Mouse (Mus musculus) neutrophil, adult 5-6 weeks (primary cell): Measurements from ENCODE around the gene Krt32. TPM values are rescaled to one million over a fixed set of nuclear protein-coding genes. Genes with fewer than 3 reads are reported as not detected.

Source experiments
- ATAC-seq: fragments of 151-379, 151-347 bp; 2 replicates; pipeline ENCODE4 v1.8.0; 2017; ENCODE audit warnings: mild to moderate bottlenecking, moderate TSS enrichment; ENCODE audit not compliant: insufficient number of reproducible peaks, poor library complexity, low FRiP score, severe bottlenecking; ENCODE audit errors: extremely low read depth
- total RNA-seq: library from RNA; stranded (forward); fragments of 200-1000 nt; gene quantifications from 2 replicates; pipeline ENCODE4 v1.2.3, GENCODE M21; 2017

Gene Krt32
- not detected in 2 replicates for total RNA-seq

DNA sequence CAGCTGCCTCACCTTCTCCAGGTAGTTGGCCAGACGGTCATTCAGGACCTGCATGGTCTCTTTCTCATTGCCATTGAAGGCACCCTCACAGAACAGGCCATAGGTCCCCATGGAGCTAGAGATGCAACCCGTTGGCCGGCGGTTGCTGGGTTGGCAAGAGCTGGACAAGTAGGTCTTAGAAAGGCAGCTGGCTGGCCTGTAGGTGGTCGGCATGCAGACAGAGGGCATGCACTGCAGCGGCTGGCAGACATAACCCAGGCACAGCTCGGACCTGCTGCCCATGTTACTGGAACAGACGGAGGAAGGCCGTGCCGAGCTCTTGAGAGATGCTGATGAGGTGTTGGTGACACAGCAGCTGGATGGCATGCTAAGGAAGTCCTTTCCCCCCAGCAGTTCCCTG is at the start of gene Krt32:
Gene Krt32, minus strand, starts transcription at position 366 of the 400 bp plus-strand sequence.
- no peak for ATAC-seq

DNA sequence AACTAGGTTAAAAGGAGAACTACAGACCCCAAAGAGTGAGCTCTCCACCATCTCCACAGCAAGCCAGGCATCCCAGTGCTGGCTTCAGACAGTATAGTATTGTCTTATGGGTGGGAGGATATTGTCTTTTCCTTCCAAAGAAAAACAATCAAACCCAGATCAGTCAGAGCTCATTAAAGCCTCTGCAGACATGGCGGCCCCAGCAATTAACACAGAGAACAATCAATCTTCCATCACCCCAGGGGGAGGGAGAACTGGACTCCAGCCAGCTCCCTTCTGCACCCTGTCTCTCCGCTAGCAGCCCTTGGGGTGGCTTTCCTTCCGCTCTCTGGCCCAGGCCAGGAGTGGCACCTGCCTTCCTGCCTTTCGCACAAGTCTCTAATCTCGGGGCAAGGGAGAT is 49.7 kb upstream of the Krt32 start:
- ATAC-seq, result no peak

DNA sequence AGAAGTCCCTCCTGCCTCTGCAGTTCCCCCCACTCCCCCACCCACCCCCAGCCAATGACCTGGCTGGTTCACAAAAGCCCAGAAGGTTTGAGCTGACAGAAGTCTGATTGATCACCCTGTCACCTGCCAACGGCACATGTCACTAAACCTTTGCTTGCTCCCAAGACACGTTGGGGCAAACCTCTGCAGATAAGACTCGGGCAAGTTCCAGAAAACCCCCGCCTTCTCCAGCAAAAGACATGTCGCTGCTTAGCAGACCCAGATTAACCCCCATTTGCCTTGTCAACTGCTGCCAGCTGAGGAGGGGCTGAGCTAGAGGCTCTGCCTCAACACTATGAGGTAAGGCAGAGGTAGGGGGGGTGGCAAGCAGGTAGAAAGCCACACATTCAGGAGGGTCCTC is 48.5 kb upstream of the Krt32 start:
- ATAC-seq, result no peak

DNA sequence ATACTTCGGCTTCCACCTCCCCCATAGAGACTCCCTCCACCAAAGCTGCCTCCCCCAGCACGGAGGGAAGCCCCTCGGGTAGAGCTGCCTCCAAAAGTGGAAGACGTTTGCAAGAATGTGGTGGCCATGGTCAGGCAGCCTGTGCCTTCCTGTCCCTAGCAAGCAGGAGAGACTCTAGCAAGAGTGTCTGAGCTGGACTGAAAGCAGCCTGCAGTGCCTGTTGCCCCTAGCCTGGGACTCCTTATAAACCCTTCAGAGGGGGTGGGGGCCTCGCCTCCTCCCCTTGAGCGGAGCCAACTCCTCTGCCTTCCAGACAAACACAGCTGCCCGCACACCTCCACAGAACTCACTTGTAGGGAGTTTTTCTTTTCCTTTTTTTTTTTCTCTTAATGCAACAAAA is 47.7 kb upstream of the Krt32 start, which contains the start of gene Krt15:
Gene Krt15, minus strand, starts transcription at position 198 of the 400 bp plus-strand sequence.
- ATAC-seq, result no peak

DNA sequence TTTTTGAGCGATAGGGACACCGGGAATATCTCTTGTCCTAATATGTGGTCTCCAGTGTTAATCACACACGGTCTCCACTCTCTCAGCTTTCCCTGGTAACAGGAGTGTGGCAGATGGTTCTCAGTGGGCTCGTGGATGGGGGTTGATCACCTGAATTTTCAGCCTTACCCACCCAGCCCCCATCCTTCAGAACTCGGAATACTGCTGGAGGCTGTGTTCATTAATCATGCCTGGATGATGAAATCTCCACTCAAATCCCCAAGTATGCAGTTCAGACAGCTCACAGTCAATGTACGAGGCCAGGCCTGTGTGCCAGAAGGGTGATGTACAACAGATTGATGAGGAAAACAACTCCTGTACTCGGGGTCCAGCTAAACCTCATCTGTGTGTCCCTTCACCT is 36.9 kb upstream of the Krt32 start:
- no peak for ATAC-seq

DNA sequence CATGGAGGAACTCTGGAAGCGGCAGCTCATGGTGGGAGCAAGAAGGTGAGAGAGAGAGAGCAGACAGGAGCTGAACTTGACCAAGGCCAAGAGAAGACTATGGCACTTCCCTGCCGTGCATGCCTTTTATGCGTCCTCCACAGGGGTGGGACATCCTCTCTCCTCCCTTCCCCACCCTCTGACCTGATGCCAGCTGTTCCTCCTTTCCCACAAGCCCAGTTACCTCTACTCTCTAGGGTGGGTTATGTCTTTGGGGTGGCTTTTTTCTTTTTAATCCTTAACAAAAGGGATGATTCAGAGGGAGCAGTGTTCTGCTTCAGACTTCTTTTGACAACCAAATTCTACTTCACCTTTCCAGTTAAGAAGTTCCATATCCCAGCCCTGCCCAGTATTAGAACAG is 33.4 kb upstream of the Krt32 start, which contains the start of gene Krt13:
Gene Krt13, minus strand, starts transcription at position 101 of the 400 bp plus-strand sequence.
- no peak for ATAC-seq

DNA sequence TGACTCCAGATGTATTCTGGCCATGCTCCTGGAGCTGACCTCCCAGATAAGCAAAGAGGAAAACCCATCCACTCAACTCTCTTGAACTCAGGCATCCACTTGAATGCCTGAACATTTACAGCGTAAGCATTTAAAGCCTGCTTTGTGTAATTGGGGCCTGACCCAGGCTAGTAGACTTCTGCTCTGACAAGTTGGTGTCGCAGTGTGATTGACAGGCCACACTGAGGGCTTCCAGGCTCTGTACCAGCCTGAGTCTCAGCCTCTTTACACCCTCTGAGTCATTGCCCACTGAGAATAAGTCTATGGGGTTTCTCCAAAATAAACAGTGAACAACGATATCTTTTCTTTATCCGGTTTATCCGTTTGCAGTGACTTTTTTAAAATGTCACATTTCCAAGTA is 32.3 kb upstream of the Krt32 start:
- no peak for ATAC-seq

DNA sequence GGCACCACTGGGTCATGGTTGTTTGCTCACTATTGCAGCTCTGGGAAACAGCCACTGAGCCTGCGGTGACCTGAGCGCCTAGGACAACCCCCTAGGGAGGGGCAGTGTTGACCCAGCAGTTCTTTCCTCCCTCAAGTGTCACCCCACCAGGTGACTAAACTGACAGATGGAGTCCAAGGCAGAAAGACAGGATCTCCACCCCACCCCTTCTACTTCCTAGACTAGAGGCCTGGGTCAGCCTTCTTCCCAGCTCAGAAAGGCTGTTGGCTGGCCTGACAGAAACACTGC is 25.7 kb upstream of the Krt32 start:
- no peak for ATAC-seq

DNA sequence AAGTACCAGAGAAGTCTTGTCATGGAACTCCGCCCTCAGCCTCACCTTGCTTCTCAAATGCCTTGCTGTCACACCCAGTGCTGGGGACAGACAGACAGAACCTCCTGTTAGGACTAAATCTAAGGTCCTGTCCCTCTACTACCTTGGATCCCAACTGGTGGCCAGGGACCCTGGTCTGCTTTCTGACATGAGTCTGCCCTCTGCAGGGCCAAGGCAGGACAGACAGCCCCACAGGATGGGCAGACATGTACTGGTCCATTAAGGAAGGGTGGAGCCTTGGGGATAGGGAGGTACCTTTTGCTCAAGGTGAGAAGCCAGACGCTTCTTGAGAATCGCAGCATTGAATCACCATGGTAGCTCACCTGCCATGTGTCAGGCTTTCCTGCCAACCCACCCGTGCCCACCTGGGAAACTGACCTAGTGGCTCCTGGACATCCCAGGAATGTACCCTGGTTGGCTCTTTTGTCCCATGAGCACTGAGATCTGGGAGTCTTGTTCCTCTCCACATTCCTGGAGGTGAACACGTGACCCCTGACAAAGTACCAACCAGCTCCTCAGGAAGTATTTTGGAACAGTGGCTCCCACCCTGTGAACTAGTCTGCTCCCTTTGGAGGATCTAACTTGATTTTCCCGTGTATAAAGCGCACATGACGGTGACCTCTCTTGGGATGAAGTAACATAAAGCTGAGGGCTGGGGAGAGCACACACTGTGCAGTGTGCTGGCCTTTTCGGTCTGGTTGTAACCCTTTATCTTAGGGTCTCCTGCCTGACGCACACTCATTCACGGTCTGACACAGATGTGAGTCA is 25.1 kb upstream of the Krt32 start:
- no peak for ATAC-seq

DNA sequence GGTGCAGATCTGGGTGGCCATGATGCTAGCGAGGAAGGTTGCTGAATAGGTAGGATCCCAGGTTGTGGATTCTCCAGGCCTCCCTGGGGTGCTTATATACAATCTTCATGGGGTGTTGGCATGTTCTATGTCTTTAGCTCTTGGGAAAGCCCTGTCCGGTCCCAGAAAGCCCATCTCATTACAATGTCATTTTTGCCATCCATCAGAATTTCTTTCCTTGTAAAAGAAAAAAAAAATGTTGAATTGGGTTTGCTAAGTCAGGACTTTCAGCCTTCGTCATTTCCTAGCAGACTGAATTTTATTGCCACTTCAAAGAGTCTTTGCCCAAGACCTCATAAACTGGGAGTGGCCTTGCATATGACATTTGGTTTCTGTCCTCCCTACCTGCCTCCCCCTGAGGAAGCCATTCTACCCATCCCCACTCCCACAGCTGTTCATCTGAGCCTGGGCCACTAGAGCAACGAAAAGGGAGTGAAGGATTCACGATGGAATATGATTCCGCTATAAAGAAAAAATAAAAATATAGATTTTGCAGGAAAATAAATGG is 17.6 kb upstream of the Krt32 start, which contains the start of gene Krt36:
Gene Krt36, minus strand, starts transcription at position 51 of the 547 bp plus-strand sequence.
- ATAC-seq, result no peak

DNA sequence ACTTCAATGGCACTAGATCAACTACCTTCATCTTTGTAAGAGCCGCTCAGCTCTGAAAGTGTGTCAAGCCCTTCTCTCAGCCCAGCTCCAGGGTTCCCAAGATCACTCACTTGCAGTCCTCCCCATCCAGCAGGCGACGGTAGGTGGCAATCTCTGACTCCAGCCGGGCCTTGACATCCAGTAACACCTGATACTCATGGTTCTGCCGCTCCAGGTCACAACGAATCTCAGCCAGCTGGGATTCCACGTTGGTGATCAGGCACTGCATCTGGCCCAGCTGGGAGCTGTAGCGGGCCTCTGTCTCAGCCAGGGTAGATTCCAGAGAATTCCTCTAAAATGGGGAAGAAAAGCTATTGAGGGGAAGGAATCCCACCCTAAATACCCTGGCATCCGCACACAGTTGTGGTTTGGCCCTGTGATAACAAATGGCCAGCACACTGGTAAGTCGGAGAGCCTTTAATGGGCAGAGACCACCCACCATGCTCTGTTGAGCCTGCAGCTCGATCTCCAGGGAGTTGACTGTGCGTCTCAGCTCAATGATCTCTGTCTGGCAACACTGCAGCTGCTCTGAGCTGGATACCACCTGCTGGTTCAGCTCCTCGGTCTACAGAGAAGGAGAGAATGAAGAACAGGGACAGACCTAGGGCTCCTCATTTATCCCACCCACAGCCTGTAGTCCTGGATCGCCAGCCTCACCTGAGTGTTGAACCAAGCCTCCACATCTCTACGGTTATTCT is 14.8 kb upstream of the Krt32 start:
- ATAC-seq, result no peak

DNA sequence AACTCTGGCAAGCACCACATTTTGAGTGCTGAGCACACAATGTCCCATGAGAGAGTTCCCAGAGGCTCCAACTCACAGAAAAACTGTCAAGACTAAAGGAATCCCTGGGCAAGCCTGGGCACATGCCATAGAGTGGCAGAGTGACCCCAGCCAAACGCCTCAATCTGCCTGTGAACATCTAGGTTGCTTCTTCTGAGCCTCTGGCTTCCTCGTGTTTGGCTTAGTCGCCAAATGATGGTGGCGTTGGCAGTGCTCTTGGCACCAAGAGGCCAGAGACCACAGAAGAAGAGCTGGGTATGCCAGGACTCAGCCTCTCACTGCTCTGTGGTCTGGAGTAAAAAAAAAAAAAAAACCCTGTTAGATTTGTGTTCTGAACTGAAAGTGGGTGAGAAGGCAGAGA is 12.4 kb upstream of the Krt32 start:
- no peak for ATAC-seq

DNA sequence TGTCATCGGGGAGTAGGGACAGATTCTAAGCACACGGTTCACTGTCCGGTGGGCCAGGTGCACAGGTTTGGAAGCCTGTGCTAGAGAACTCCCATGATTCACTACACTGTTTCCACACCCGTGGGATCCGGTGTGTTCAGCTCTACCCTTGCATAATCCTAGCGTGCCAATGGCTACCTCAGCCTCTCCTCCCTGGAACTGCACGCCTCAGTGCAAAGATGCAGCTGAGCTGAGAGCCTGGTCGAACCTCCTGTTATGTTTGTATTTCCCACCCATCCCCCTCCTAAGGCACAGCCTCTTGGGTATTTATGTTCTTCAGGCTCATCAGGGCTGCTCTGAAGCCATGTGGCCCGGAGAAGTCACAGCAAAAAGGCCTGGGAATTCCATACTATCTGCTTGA is 9.8 kb upstream of the Krt32 start:
- no peak for ATAC-seq

DNA sequence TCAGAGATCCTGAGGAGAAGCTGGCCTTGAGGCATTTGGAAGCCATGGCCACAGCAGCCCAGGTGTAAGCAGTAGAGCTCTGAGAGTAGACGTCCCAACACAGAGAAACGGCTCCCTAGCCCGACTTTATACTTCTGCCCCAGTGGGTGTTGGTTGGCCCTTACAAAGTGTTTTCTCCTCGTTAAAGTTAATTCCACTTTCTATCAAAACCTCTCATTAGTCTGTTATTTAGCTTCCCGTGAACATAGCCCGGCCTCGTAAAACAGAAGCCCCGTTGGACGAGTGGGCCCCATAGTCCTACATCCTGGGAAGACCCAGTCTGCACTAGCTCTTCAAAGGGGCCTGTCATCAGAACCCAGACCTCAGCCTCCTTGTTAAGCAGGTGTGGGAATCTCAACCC is 8.1 kb upstream of the Krt32 start, which contains the start of gene Krt35:
Gene Krt35, minus strand, starts transcription at position 101 of the 400 bp plus-strand sequence.
- ATAC-seq, result no peak

DNA sequence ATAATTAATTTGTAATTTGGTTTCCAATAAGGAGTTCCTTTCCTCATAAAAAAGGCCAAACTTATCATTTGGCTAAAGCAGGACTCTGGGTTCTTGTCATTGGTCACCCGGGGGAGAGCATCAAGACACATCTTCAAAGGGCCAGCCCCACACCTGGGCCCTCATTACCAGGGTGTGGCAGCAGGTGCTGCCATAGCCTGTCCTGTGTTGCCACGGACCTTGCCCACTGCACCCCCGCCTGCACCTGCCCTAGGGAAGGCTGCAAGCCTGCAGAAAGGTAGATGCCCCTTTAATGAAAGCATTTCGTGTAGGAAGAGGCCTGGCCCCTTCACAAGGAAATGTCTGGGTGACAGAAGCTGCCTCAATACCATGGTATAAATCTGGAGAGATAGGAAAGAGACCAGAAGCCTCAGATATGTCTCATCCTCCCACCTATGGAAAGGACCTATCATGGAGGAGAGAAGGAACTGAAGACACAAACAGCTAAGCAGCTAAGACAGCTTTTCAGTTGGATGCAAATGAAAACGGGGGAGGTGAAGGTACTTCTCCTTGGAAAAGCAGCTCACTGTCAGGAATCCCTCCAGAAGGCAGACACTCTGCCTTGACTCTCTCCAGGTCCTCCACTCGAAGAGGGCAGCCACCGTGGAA is 476 bp upstream of the Krt32 start:
- ATAC-seq, result no peak

DNA sequence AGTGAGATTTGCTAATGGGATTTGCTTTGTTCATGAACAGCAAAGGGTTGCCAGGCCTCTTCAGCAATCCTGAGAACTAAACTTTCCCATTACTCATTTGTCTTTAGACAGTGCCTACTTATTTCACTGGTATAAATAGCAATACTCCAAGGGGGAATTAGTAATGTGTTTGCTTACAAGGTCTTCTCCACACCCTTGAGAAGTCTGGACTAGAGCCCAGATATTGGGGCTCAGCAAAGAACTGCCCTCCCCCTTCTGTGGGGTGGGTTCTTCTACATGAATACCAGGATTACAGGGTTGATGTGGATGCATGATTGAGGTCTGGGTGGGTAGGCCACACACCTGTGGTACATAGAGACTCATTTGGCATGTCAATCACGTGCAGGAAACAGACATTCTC is 14.2 kb downstream of the Krt32 start:
- ATAC-seq, result no peak

DNA sequence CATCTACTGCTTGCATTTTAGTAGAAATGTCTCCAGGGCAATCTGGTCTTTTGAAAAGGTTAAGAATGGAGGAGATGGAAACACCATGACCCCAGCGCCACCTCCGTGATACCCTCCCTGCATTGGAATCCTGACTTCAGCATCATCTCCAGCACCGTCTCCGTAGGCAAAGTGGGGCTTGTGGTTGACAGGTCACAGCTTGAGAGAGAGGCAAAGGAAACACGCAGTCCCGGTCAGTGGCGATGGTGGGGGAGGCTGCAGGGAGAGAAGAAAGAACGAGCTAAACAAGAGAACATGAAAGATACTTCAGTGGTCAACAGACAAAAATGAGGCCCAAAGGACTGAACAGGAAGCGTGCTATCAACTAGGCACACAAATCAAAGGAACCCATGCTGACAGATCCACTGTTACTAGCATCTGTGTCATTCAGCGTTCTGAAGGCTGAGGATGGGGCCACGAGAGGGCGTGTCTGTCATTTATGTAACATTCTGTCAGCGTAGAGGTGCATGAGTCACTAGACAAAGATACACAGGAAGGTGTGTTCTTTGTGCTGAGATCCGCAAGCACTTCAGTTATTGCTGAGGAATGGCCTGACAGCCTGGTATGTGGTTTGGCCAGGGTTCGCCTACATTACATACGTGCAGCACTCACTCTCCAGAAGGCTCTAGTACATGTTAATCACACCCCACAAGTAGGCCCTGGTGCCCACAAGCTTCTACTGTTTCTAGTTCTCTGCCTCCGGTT is 20.6 kb downstream of the Krt32 start:
- no peak for ATAC-seq

DNA sequence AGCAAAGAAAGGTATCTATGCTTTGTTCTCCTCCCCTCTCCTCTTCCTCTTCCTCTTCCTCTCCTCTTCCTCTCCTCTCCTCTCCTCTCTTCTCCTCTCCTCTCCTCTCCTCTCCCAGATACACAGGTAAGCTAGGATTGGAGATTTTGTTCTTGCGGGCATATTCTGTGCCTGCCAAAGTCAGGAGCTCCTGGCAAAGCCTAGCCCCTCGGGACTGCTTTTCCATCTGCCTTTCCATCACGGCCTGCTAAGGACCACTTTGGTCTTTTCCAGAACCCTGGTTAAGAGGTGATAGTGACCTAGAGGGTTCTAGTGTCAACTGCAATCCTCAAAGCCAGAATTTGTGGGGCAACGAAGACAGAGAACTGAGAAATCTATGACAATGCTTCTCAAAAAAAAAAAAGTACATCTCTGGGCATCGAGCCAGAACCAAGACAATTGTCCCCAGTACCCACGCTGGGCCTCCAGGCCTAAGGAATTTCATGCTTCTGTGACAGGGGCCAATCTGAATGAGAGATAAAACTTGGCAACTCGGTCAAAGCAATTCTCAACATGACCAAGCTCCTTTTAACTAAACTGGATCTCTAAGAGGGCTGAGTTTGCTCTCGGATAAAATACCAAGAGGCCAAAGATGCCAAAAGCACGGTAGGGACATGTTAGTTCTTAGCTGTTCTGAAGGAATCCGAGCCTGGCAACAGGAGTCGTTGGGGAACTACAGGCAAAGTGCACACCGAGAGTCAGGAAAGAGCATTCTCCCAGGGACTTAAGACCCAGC is 21.6 kb downstream of the Krt32 start:
- ATAC-seq, result no peak
